Mouse (Mus musculus) gastrocnemius, adult 8-10 months (tissue): ENCODE data around the gene Pde7b. TPM values are rescaled to one million over a fixed set of nuclear protein-coding genes. Genes with fewer than 3 reads are reported as not detected.

Experiments
- DNase-seq, 2 experiments: peaks; one replicate each; pipeline ENCODE4 v3.0.0; 2022; ENCODE audit warnings: low spot score in 2 of 2
- total RNA-seq, 4 experiments: library from RNA; stranded (reverse); gene quantifications; 2 replicates each; pipeline ENCODE4 v1.2.4; 2022

The Pde7b gene
- total RNA-seq, 4 experiments from 2014 or later = 33.5 to 43.1 (median 41.2) TPM

- no peak for DNase-seq
These were observed 347.3 kb downstream of the Pde7b start for GRCm38 (mm10) chr10:20377621-20378020.

DNA sequence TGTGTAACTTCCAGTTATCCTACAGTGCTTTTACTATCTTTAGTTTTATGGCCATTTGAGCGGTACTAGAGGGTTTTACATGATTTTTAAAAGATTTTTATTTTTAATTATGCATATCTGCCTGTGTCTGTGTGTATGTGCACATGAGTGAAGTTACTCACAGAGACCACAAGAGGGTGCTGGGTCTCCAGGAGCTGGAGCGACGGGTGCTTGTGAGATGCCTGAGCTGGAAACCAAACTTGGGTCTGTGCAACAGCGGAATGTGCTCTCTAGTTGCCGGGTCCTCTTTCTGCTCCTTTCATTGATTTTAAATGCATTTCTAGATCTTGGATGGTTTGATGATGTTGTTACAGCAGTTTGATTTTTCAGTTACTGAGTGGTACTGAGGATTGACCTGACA is 352.8 kb downstream of the Pde7b start:
- no peak for DNase-seq

- no peak for DNase-seq
These were observed 362.3 kb downstream of the Pde7b start for GRCm38 (mm10) chr10:20362450-20363118.

GRCm38 (mm10) chr10:20361542-20362449 is 363.1 kb downstream of the Pde7b start:
- DNase-seq = no peak

- no peak for DNase-seq
These were observed 376.0 kb downstream of the Pde7b start for GRCm38 (mm10) chr10:20348894-20349293.

Other genes with a start within 250 kb of the Pde7b start
- gene Ahi1, start 227.5 kb upstream of the Pde7b start, total RNA-seq = under 1 TPM; 0.39 to 0.94 (median 0.54) TPM